Mouse (Mus musculus) bone marrow, adult 2 months (tissue): ENCODE measurements around the gene Rasd1. TPM values are rescaled to one million over a fixed set of nuclear protein-coding genes. Genes with fewer than 3 reads are reported as not detected.

ENCODE experiments used
- H3K27ac ChIP-seq: fragments of 200-500 bp; 2 replicates; pipeline ENCODE4 v1.5.1; 2012; ENCODE audit warnings: low read depth, mild to moderate bottlenecking, control low read depth, inconsistent platforms, low read length; ENCODE audit not compliant: control insufficient read depth, poor library complexity, insufficient read depth
- H3K4me1 ChIP-seq: fragments of 200-500 bp; 2 replicates; pipeline ENCODE4 v1.6.1; 2011; ENCODE audit warnings: low read length; ENCODE audit not compliant: control insufficient read depth, insufficient read depth
- H3K4me3 ChIP-seq: fragments of 200-500 bp; replicated peaks from 2 replicates; pipeline ENCODE3; 2011; ENCODE audit warnings: mild to moderate bottlenecking, low read depth, low read length, control low read depth; ENCODE audit not compliant: control insufficient read depth
- CTCF ChIP-seq: fragments of 200-500 bp; IDR thresholded peaks from 2 replicates; pipeline ENCODE4 v1.5.1; 2011; ENCODE audit warnings: low read length, control low read depth; ENCODE audit not compliant: control insufficient read depth, insufficient read depth
- POLR2A ChIP-seq: fragments of 200-500 bp; IDR thresholded peaks from 2 replicates; pipeline ENCODE4 v1.6.1; 2011; ENCODE audit warnings: low read depth, mild to moderate bottlenecking, control low read depth, low read length, borderline replicate concordance; ENCODE audit not compliant: control insufficient read depth
- WGBS: fragments of 180-500 bp; shearing (Covaris S2); methylation state at CpG from one replicate; pipeline ENCODE4 v1.1.7; 2018; 5-methylcytosine and 5-hydroxymethylcytosine counted together
- polyA plus RNA-seq: library from polyadenylated mRNA; stranded (reverse); fragments of >200 nt; gene quantifications from 2 replicates; pipeline ENCODE4 v1.2.4, GENCODE M21; 2011; ENCODE audit warnings: low replicate concordance; ENCODE audit not compliant: missing spikeins, insufficient read depth, insufficient read length

Rasd1 gene
- polyA plus RNA-seq, 1 experiment: 2.5 TPM

DNA sequence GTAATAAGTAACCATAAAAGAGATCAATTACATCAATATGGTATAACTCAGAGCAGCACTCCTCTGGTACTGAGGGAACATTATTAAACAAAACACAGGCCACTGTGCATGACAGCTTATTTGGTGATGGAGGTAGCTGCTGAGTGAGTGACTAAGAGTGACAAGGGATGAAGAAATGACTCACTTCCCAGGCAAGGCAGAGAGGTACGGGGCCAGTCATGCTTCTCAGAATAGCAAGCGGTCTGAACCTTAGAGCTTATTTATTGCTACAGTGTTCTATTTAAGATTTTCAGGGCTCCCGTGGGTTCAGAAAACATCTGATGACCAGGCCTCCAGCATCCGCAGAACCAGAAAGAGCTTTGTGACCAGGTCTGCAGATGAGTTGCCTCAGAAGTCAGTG, 51.0 kb downstream of the Rasd1 start:
- Histone ChIP-seq H3K27ac (no peak overlapping the region), H3K4me3 (no peak overlapping the region), H3K4me1 (no peaks in the 10 kb centered on the region; the same call in 1 of the 2 replicates)
- no peak for TF ChIP-seq POLR2A
- no peak for TF ChIP-seq CTCF
- 85% methylated on average over 4 of the region's 4 CpGs for WGBS

Other genes with a start within 250 kb of the Rasd1 start
- not detected in 2 replicates for gene Pld6, start 177.3 kb downstream of the Rasd1 start, polyA plus RNA-seq
- gene Flcn, start 154.9 kb downstream of the Rasd1 start, polyA plus RNA-seq: 10.0 and 20.5 TPM in 2 replicates
- gene Nt5m, start 125.5 kb downstream of the Rasd1 start, polyA plus RNA-seq: 6.2 and 8.2 TPM in 2 replicates
- gene Cops3, start 125.1 kb downstream of the Rasd1 start, polyA plus RNA-seq: 21.8 and 79.9 TPM in 2 replicates
- gene Med9, start 16.7 kb downstream of the Rasd1 start, polyA plus RNA-seq: 8.4 and 10.2 TPM in 2 replicates
- gene Pemt, start 81.5 kb upstream of the Rasd1 start, polyA plus RNA-seq: 3.7 TPM in 1 of 2 replicates, not detected in the other
- gene Rai1, start 140.1 kb upstream of the Rasd1 start, polyA plus RNA-seq: 21.7 and 26.8 TPM in 2 replicates